Mouse (Mus musculus): Measurements from ENCODE around the gene Lgmn.

DNA sequence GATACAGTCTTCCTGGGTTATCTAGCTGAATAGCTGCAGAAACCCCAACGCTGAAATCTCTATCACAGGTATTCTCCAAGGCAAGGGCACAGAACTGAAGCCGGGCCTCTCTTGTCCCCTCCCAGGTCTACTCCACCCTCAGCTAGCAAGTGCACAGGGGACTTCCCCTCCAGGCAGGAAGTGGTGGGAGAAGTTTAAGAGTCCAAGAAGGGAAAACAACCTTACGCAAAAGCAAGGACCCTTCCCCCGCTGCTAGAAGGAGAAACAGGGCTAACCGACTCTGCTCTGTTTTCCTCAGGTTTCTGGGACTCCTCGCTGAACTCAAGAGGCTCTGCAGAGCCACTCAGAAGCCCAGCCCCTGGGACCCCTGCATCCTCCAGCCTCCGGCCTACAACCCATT is 71.5 kb downstream of the Lgmn start:
- TF ChIP-seq CTCF (IDR thresholded peaks at IDR 0.05; ENCODE audit: borderline replicate concordance, insufficient read depth, low read length) (no peak), POLR2A (IDR thresholded peaks at IDR 0.05; ENCODE audit: low read depth, low read length) (no peak)
